Mouse (Mus musculus) heart, postnatal 0 days (tissue): ENCODE results near the gene Rln3. TPM values are rescaled to one million over a fixed set of nuclear protein-coding genes. Genes with fewer than 3 reads are reported as not detected.

Source experiments
- ATAC-seq: fragments of 200-750 bp; cut with Nextera tagmentation; 2 replicates; pipeline ENCODE4 v1.8.0; 2017; ENCODE audit warnings: low read depth, moderate number of reproducible peaks, moderate library complexity; ENCODE audit not compliant: insufficient read depth
- DNase-seq: peaks from one replicate; pipeline ENCODE4 v3.0.0-alpha.2; 2016; ENCODE audit warnings: low spot score
- H3K27ac ChIP-seq: fragments of 300-500 bp; sonication (generic); 2 replicates; pipeline ENCODE4 v1.5.1; 2014; ENCODE audit warnings: low read depth, mild to moderate bottlenecking
- H3K27me3 ChIP-seq: fragments of 300-500 bp; sonication (generic); 2 replicates; pipeline ENCODE4 v1.6.1; 2014; ENCODE audit warnings: low read length, mixed read lengths; ENCODE audit not compliant: control insufficient read depth, insufficient read depth
- H3K36me3 ChIP-seq: fragments of 300-500 bp; sonication (generic); replicated peaks from 2 replicates; pipeline ENCODE4 v1.6.1; 2014; ENCODE audit warnings: low read length, mixed read lengths; ENCODE audit not compliant: control insufficient read depth, insufficient read depth
- H3K4me1 ChIP-seq: fragments of 300-500 bp; sonication (generic); 2 replicates; pipeline ENCODE4 v1.6.1; 2014; ENCODE audit warnings: antibody characterized with exemption; ENCODE audit not compliant: control insufficient read depth, insufficient read depth
- H3K4me2 ChIP-seq: fragments of 300-500 bp; sonication (generic); 2 replicates; pipeline ENCODE4 v1.6.1; 2014; ENCODE audit warnings: low read depth, mild to moderate bottlenecking, low read length, moderate library complexity
- H3K4me3 ChIP-seq: fragments of 300-500 bp; sonication (generic); 2 replicates; pipeline ENCODE4 v1.5.1; 2014; ENCODE audit warnings: low read depth, low read length
- H3K9ac ChIP-seq: fragments of 300-500 bp; sonication (generic); replicated peaks from 2 replicates; pipeline ENCODE4 v1.6.1; 2014; ENCODE audit warnings: low read depth, low read length, mixed read lengths
- H3K9me3 ChIP-seq: fragments of 300-500 bp; sonication (generic); replicated peaks from 2 replicates; pipeline ENCODE4 v1.6.1; 2016; ENCODE audit warnings: low read length; ENCODE audit not compliant: control insufficient read depth
- CTCF ChIP-seq: IDR thresholded peaks from 2 replicates; pipeline ENCODE4 v1.5.1; 2016; ENCODE audit warnings: antibody characterized with exemption, control low read depth, low read depth
- EP300 ChIP-seq: IDR thresholded peaks from 2 replicates; pipeline ENCODE4 v1.6.1; 2016; ENCODE audit warnings: antibody characterized with exemption, low read depth
- WGBS: fragments of 180-500 bp; shearing (Covaris S2); extraction: QIAGEN DNeasy Blood & Tissue Kit; methylation state at CpG from one replicate; pipeline ENCODE4 v1.1.7; 2014; 5-methylcytosine and 5-hydroxymethylcytosine counted together
- polyA plus RNA-seq: library from polyadenylated mRNA; unstranded; fragments of >200 nt; fragmentation: Nextera tagmentation; extraction: Ambion mirVana; gene quantifications from 2 replicates; pipeline ENCODE4 v1.2.1, GENCODE M21; 2015
- total RNA-seq: library from RNA; depleted of rRNA; stranded (reverse); fragments of >200 nt; gene quantifications from 2 replicates; pipeline ENCODE4 v1.2.3, GENCODE M21; 2014; ENCODE audit warnings: low replicate concordance

The Rln3 gene
- total and polyA plus RNA-seq, 2 experiments from 2014 or later, result not detected

DNA sequence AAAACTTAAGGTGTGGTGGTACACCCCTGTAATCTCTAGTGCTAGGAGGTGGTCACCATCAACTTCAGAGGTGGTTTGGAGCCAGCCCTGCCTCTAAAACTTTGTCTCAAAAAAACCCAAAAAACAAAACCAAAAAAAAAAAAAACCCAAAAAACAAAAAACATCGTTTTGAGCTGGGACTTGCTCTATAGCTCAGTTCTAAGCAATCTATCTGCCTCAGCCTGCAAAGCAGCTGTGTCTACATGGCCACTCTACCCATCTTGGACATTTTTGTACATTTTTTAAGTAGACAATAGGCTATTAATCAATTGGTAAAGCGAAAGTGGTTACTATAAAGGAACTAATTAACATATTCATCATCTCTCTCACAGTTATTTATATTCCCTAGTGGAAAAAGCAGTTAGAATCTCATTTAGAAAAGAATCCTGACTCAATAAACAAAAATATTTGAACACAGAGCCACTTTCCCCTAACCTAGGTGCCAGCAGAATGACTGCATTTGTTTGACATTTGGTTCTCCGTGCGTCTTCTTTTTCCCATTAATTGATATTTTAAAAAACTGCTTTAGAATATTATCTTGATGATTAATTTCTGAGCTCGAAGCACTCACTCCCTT lies 20.8 kb upstream of the Rln3 start:
- peak overlapping the region; percentile 81 for H3K4me2 ChIP-seq
- no peaks in the 10 kb centered on the region for H3K9me3 ChIP-seq
- 32% methylated on average over 5 of the region's 5 CpGs for WGBS
- no peaks in the 10 kb centered on the region for H3K27me3 ChIP-seq
- H3K4me3 ChIP-seq, result peak overlapping the region; percentile 63
- peak overlapping the region; percentile 73 for H3K9ac ChIP-seq
- ATAC-seq (no peak), DNase-seq (no peak)
- peaks cover 30% of the 10 kb centered on the region for H3K4me1 ChIP-seq
- peak overlapping the region; percentile 82 for H3K27ac ChIP-seq
- H3K36me3 ChIP-seq, result no peaks in the 10 kb centered on the region
- TF ChIP-seq CTCF, result no peak
- TF ChIP-seq EP300, result no peak

DNA sequence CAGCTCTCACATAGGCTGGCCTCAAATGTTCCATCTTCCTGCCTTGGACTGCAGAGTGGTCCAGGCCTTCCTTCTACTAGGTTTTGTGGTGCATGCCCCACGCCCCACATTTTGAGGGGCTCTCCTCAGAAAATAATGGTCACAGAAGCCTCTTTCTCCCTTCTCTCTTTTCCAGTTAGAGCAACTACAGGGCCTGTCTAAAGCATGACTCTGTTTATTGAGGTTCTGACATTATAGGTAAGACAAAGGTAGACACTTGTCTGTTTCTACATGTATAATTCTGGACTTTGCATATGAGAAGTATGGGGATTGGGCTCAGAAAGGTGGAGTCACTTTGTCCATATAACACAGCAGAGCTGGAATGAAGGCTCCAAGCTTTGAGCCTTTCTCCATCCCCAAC lies 20.2 kb upstream of the Rln3 start, which contains the start of gene Gm10643:
TSS of gene Gm10643 (minus strand) at position 101 of the 400 bp plus-strand sequence.
- peaks cover 25% of the 10 kb centered on the region for H3K4me1 ChIP-seq
- no peaks in the 10 kb centered on the region for H3K9me3 ChIP-seq
- no peaks in the 10 kb centered on the region for H3K36me3 ChIP-seq
- H3K4me3 ChIP-seq, result peak within 1 kb of the TSS; percentile 63
- H3K4me2 ChIP-seq, result peak within 1 kb of the TSS; percentile 81
- H3K27me3 ChIP-seq, result no peaks in the 10 kb centered on the region
- 100% methylated on average over 1 of the region's 1 CpGs for WGBS
- ATAC-seq (no peak), DNase-seq (no peak)
- H3K9ac ChIP-seq, result peak within 1 kb of the TSS; percentile 73
- TF ChIP-seq CTCF (no peak), EP300 (no peak)
- peak within 1 kb of the TSS; percentile 82 for H3K27ac ChIP-seq

DNA sequence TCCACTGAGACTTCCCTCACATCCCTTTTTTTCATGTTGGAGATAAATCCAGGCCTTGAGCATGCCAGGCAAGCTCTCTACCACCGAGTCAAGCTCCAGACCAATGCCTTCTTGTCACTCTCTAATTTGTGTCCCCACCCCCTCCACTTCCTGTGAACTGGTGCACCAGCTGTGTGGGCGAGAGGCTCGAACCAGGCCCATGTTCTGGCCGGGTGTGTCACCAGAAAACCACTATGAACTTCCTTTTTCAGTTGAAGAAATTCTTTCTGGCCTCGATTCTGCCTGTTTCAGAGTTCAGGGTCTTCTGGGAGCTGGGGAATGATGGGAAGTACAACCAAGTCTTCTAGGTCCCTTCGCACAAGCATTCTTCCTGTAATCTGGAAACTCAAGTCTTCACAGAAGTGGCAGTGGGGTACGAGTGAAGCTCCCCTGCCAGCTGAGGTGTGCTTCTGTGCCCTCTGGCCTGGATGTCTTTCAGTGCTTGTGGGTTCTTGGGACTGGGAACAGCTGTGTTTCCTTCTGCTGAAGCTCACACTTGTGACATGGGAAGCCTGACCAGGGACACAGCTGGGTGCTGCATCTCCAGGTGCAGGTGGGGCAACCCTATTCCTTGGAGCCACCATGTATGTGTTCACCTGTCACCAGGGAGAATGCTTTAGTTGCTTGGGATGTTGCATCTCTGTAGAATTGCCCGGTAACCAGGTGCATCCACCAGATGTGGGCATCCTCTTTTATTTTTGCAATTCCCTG lies 19.2 kb upstream of the Rln3 start:
- 51% methylated on average over 8 of the region's 8 CpGs for WGBS
- H3K4me1 ChIP-seq, result peaks cover 16% of the 10 kb centered on the region
- H3K4me3 ChIP-seq, result no peak overlapping the region
- H3K4me2 ChIP-seq, result no peak overlapping the region
- ATAC-seq (no peak), DNase-seq (no peak)
- H3K36me3 ChIP-seq, result no peaks in the 10 kb centered on the region
- no peak for TF ChIP-seq EP300
- no peak for TF ChIP-seq CTCF
- no peaks in the 10 kb centered on the region for H3K27me3 ChIP-seq
- peak overlapping the region; percentile 72; the same call in 1 of the 2 replicates for H3K27ac ChIP-seq
- no peak overlapping the region for H3K9ac ChIP-seq
- no peaks in the 10 kb centered on the region for H3K9me3 ChIP-seq

DNA sequence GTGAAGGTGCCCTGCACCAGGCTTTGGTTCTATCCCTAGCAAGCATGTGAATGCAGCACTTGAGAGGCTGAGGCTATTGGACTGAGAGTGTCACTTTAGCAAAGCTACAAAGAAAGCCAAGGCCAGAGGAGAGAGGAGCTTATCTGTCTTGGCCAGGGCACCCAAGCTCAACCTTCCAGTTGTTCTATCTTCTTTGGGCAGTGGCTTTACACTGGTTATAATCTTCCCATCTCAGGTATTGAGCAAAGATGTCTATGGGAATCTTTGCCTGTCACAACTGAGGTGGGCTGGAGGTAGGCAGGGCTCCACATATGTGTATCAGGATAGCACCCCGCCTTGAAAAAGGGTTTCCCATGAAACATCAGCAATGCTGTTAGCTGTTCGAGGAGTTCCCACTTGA lies 15.4 kb upstream of the Rln3 start:
- no peak for DNase-seq
- TF ChIP-seq CTCF, result no peak
- TF ChIP-seq EP300, result no peak
- no peak overlapping the region for H3K4me3 ChIP-seq
- H3K36me3 ChIP-seq, result no peaks in the 10 kb centered on the region
- no peak overlapping the region for H3K9ac ChIP-seq
- H3K9me3 ChIP-seq, result no peaks in the 10 kb centered on the region
- WGBS, result 69% methylated on average over 2 of the region's 2 CpGs
- no peak overlapping the region for H3K4me2 ChIP-seq
- no peak for ATAC-seq
- no peaks in the 10 kb centered on the region for H3K27me3 ChIP-seq
- H3K27ac ChIP-seq, result no peak overlapping the region
- no peaks in the 10 kb centered on the region for H3K4me1 ChIP-seq

DNA sequence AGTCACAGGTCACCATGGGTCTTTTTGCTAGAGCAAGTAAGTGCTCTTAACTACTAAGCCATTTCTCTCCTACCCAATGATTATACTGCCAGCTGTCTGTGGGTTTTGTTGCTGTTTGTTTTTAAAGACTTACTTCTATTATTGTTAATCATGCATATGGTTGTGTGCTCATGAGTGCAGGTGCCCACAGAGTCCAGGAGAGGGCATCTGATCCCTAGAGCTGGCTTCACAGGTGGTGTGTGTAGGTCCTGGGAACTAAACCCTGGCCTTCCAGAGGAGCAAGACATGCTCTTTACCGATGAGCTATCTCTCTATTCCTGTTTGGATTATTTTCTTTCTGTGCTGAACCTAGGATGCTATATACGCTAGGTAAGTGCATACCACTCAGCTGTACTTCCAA lies 14.4 kb upstream of the Rln3 start:
- no peaks in the 10 kb centered on the region for H3K4me1 ChIP-seq
- DNase-seq, result no peak
- H3K36me3 ChIP-seq, result no peaks in the 10 kb centered on the region
- no peak for ATAC-seq
- H3K9ac ChIP-seq, result no peak overlapping the region
- H3K4me2 ChIP-seq, result no peak overlapping the region
- no peak overlapping the region for H3K4me3 ChIP-seq
- 92% methylated on average over 2 of the region's 2 CpGs for WGBS
- no peaks in the 10 kb centered on the region for H3K27me3 ChIP-seq
- no peak overlapping the region for H3K27ac ChIP-seq
- no peaks in the 10 kb centered on the region for H3K9me3 ChIP-seq
- TF ChIP-seq CTCF, result no peak
- no peak for TF ChIP-seq EP300
